ENCODE assay signal across 25 mouse cellular contexts in the genomic region with DNA sequence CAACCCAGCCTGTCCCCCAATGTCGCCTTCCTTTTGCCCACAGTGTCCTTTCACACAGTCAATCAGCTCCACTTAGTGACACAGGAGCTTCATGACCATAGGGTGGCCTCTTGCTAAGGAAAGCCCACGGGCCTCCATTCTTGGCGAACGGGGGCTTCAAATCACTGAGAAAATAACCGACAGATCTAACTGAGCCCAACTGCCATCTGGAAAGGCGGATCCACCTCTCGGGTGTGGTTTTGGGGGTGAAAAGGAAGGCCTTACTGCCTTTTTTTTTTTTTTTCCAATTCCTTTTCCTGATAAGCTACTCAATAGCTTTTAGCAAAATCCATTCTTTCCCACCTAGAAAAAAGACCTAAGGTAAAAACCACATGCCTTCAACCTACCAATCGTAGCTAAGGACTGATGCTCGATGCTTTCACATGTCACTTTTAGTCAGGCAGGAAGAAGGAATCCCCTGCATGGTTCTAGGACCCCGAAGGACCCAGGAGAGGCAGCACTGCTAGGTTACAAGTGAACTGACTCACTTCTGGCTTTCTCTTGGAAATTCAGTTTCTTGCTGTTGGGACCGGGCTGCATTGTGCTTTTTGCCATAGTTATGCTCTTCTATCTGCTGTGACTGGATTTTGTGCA. TPM values are rescaled to one million over a fixed set of nuclear protein-coding genes. Genes with fewer than 3 reads are reported as not detected.
"Had no signal": no experiment of that assay in that cellular context is flagged by ENCODE, and none has a peak within 500 bp of the region (broad histone marks: within the 10 kb centered on the region; RNA-seq: fewer than 3 reads in every experiment).

No protein-coding gene starts in this region.

- H3K36me3 ChIP-seq: liver, embryonic 15.5 days; lung, embryonic 15.5 days; neural tube, embryonic 12.5 days; stomach, embryonic 15.5 days had no signal

- H3K27me3 ChIP-seq: liver, embryonic 15.5 days; lung, embryonic 15.5 days; neural tube, embryonic 12.5 days; stomach, embryonic 15.5 days had no signal

- H3K4me3 ChIP-seq: liver, embryonic 15.5 days; lung, embryonic 15.5 days; megakaryocyte, embryonic 14.5 days; myocyte; neural tube, embryonic 12.5 days; stomach, embryonic 15.5 days had no signal

- H3K4me2 ChIP-seq: liver, embryonic 15.5 days; lung, embryonic 15.5 days; midbrain, embryonic 11.5 days; neural tube, embryonic 12.5 days; stomach, embryonic 15.5 days had no signal

- ATAC-seq: liver, postnatal 0 days; lung, postnatal 0 days; midbrain, embryonic 16.5 days had no signal

- H3K4me1 ChIP-seq: liver, embryonic 15.5 days; lung, embryonic 15.5 days; megakaryocyte, embryonic 14.5 days; neural tube, embryonic 12.5 days; stomach, embryonic 15.5 days had no signal

- H3K9me3 ChIP-seq: liver, embryonic 15.5 days; lung, embryonic 15.5 days; megakaryocyte, embryonic 14.5 days; neural tube, embryonic 12.5 days; stomach, embryonic 15.5 days had no signal

- H3K9ac ChIP-seq: liver, embryonic 15.5 days; liver, postnatal 0 days; lung, embryonic 15.5 days; neural tube, embryonic 12.5 days; stomach, embryonic 15.5 days had no signal

- H3K27ac ChIP-seq: liver, embryonic 15.5 days; lung, embryonic 15.5 days; macrophage; neural tube, embryonic 12.5 days; stomach, embryonic 15.5 days; stomach, postnatal 0 days had no signal

- DNase-seq: liver, postnatal 0 days; lung, adult 2 months; lung, postnatal 14 days; lung, postnatal 36 days; midbrain, embryonic 14.5 days; right cerebral cortex, postnatal 14 days; thymus, adult 2 months; thymus, postnatal 25 days; thymus, postnatal 4 days had no signal

RNA-seq across cellular contexts. Expression of a gene that starts 28.1 kb away (rescaled TPM):
- total RNA-seq: megakaryocyte progenitor cell, adult 5-6 weeks; neutrophil, adult 5-6 weeks had no signal
- polyA plus RNA-seq: liver, embryonic 15.5 days; liver, postnatal 0 days; lung, adult 2 months; lung, embryonic 15.5 days; lung, postnatal 0 days; macrophage; midbrain, embryonic 11.5 days; midbrain, embryonic 14.5 days; midbrain, embryonic 16.5 days; myocyte; neural tube, embryonic 12.5 days; neural tube, embryonic 14.5 days; spleen, adult 2 months; stomach, embryonic 15.5 days; stomach, postnatal 0 days; thymus, adult 2 months; urinary bladder, adult 2 months had no signal
